Mouse (Mus musculus): ENCODE data around the gene Vapb.
A peak's percentile ranks its signal among the peaks of the same experiment; 100 is the strongest.

Vapb gene

DNA sequence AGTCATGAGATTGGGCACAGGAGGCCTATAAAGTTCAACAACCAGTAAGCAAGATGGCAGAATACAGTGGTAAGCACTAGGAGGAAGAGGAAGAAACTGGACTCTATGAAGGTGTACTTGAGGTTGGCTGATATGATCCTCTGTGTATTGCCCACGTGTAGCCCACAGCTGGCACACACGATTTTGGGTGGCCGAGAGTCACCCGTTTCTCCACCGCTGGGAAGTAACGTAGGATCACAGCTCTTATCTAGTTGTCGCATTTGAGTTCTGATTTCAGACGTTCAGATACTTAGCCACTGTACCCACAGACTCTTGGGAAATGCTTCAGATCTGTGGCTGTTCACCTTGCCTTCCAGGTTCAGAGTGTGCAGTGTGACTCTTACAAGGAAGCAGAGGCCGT lies 921 bp downstream of the Vapb start:
- DNase-seq: no peak

DNA sequence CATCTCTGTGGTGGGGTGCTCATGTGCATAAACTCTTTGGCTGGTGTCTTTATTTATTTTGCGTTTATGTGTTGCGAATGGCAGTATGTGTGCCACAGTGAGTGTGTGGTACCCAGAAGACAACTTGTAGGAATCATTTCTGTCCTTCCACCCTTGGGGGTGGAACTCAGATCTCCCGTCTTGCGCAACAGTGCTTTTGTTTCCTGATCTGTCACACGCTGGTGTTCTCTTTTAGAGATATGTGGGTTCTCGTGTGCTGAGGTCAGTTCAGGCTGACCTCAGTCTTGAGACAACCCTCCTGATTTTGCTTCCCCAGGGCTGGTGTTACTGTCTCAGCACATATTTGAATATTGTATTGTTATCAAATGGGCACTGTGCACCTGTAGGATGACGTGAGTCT lies 1.8 kb downstream of the Vapb start:
- DNase-seq: no peak

DNA sequence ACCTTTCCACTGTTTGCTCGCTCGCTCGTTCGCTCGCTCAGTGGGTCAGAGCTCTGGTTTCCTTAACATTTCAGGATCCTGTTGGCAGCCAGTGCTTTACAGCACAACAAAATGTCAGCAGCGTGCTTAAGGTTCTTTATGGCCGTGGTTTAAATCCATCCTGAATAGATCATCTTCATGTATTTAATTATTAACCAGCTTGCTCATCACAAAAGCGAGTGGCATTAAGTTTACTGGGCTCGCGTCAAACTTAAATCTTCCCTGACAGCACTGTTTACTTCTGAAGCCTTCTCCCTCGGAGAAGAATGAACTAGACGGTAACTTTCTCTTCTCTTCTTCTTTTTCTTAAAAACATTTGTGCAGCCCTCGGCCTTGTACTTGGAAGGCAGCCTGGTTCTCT lies 4.8 kb downstream of the Vapb start:
- DNase-seq: no peak

DNA sequence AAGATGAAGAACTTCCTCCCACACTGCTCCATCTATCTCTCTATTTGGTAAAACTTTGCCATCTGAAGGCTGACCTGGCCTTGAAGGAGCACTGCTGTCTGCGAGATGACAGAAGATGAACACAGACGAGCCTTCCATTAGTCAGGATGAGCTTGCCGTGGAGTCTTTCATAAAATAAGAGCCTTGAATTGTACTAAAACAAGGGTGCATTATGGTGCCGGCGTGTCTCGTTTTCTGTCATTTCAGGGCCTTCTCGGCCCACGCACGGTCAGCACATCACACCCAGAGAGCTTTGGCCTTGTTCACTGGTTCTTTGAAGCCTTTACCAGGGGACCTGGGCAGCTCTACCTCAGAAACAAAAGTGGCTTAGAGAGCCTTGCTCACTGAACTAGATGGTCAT lies 5.4 kb downstream of the Vapb start:
- DNase-seq: no peak

DNA sequence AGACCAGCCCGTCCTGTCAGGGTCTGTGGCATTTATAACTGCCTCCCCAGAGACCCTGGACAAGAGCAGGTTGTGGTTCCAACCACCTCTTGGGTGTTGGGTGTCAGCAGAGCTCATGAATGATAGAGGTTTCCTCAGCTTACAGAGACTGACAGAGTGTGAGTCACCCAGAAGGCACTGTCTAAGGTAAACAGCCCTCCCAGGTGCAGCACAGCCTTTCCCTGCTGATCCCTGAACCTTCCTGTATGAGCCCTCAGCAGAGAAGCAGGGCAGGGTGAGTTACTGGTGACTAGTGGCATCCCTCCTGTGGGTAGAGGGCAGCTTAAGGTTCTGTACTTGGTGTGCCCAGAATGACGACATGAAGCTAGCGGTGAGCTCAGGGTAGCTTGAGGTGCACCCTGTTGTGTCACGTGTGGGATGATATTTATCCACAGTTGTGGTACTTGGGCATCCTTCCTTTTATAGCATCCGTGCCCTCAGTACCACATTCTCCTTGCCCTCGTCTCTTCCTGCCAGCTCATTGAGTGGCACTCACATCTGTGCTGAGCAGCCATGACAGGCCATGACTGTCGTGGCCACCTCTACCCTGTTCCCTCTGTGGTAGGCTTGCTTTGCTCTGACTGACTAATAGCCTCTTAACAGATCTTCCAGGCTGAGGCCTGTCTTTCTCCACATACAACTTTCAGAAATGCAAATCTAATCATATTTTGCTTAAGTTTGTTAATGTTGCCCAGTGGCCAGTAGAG lies 6.9 kb downstream of the Vapb start:
- DNase-seq: no peak

DNA sequence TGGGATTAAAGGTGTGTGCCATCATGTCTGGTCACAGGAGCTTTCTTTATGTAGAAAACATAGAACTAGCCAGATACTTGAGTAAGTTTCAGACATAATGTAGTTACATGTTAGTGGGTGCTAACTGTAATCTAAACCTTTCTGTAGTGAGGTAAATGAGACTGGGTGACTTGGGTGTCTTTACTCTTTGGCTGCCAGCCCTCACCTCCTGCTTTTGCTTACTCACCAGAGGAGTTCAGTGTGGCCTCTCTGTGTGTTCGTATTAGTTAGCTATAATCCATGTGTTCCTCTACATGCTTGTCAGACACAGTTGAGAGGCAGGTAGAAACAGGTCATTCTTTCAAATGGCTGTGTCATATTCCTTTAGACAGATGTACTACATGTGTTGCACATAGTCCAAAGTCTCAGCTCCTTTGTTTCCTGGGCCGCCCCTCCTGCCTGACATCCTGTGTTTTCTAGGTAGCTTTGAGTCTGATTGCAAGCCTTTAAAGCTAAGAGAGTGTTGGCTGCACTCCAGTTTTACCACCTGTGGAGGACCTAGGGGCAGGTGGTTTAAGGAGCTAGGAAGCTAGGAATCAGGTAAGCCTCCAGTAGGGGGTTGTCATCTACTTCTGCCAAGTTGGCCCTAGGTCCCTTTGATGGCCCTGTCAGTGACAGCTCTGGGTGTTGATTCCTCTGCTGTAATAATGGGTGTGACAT lies 11.8 kb downstream of the Vapb start:
- peak; percentile 22 to 35 for DNase-seq

DNA sequence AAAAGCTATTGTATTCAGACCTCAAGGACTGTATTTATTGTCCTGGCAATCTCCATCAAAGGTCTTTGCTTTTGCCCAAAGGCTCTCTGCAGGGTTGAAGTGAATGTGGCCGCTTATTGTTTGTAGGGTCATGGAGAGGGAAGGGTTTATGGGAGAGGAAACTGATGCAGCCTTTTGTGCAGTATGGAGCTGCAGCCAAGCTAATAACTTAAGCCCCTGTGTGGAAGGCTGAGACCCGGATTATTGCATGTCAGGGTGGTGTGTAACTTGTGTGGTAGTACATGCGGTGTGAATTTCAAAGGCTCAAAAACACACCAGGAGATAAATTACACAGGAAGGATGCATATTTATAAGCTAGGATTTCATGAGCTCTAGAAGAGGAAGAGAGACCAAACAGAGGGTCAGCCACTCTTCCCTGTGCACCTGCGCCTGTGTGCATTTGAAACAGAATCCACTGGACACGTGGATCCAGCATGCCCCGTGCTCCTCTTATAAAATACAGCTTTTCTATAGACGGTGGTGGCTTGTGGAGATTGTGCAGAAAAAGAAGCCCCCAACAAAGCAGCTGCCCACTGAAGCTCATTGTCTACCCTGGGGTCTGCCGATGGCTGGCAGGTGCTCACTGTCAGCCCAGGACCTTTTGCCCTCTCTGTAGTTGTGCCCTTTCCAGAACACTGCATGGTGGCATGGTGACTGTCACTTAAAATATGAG lies 18.3 kb downstream of the Vapb start:
- no peak for DNase-seq

DNA sequence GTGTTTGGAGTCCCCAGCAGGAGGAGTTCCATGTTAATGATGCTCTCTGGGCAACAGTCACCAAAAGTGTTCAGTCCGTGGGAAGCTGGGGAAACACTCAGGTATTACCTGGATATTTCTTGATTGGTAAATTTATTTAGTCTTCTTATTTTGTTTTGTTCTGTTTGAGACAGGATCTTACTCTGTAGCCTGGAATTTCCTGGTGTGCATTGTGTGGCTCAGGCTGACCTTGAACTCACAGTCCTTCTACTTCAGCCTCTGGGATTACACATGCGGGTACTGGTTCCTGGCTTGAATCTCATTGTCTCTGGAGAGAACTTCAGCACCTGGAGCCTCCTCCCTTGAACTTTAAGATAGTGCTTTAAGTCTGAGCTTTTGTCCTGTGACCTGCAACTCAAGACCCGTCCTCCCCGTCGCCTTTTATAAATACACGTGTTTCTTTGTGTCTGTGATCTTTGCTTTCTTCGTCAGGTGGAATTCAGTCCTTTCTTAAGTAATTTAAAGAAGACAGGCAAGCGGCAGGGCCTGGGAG lies 20.4 kb downstream of the Vapb start:
- no peak for DNase-seq

DNA sequence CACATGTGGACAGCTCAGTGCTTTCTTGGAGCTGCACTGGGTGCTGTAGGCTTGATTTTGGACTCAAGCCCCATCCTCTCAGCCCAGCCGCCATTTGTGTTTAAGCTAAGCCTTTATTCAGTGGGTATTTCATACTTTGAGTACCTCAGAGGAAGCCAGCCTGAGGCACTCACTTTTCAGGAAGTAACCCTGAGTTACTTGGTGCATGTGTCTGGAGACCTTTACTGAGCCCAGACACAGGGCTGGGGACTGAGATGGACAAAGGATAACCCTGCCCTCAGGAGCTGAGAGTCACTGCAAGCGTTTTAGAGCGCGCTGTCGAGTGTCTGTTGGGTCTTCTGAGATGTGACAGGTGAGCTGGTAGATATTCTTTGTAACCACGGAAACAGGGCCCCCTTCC lies 23.3 kb downstream of the Vapb start:
- no peak for DNase-seq

DNA sequence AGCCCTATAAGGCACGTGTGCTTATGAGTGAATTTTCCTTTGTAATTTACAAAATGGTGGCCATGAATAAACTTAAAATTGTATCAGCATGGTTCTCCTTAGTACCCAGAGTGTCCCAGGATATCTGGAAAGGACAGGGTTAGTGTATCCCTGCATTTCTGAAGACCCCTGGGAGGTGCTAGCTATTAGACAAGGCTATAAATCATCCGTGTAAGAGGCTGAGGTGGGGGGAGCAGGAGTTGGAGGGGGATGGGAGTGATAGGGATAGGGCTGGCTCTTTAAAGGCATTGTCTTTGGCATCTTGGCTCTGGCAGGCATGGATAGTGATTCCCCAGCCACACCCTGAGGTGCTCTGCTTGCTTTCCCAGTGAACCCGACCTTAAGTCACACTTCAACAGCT lies 27.3 kb downstream of the Vapb start:
- no peak for DNase-seq

DNA sequence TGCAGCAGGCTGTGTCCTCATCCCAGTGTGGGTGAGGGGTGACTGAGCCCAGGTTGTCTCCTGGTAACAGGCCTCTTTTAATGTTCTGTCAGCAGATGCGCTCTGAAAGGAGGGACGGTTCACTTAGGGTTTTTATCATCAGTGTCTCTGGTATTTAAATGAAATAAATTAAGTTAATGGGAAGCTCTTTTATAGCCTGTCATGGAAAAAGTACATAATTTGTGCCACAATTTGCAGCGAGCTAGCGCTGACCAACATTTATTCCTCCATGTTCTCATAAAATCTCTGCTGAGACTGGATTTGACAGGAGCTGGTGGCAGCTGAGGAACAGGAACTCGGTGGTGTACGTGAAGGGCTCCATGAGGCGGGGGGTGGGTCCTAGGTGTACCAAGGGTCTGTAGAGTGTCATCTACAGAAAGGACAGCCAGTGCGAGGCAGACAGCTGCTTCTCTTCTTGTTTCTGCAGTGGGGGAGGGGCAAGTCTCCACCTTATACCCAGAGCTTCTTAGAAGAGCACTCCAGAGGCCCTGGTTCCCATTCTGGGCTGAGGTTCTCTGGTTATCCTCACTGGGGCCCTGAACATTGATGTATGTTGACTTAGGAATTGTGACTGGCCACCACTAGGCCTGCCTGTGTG lies 30.8 kb downstream of the Vapb start:
- DNase-seq: no peak

DNA sequence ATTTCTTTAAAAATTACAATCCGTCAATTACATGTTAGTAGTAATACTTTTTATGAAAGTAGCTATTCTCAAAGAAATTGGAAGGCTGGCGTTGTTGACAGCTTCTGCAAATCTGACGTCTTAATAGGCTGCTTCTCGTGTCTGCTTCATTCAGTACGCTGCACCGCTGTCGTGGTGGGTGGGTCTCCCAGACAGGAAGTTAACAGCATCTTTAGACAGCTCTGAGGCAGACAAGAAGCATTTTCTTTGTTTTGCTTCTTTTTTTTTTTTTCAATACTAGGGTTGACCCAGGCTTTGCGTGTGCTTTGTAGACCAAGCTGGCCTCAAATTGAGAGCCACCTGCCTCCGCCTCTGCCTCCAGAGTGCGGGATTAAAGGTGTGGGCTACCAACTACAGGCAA lies 31.9 kb downstream of the Vapb start:
- no peak for DNase-seq

DNA sequence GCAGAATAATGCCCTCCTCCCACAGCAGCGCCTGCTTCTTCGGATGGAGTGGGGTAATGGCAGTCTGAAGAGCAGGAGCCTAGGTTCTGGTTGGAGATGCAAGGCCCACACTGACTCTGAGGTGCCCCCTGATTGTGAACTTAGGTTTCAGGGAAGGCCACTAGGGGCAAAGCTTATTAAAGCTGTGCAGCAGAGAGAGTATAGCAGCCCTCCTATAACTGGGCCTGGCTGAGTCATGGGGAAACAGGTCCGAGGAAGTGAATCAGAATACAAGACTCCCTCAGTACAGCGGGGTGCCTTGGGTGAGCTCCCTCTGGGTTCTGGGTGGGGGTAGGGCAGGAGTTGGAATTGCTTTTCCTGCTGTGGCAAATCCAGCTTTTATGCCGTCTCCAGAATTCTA lies 33.3 kb downstream of the Vapb start:
- DNase-seq: no peak

DNA sequence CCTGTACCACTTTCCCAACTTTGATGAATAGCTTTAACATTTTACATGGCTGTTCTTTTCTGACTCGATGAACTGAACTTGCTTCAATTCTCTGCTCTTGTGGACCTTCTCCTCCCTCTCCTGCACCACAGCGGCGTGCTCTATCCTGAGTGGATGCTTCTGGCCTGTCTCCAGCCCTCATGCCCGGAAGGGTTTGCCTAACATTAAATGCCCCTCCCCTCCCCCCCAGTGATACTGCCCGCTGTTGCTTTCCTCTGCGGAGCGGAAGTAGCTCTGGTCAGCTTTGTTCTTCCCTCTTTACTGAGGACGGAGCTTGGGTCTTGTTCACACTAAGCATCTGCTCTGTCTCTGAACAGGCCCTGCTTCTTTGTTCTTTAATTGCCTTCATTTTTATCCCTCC lies 34.4 kb downstream of the Vapb start:
- DNase-seq: peak in 1 of 2 experiments; percentile 30

DNA sequence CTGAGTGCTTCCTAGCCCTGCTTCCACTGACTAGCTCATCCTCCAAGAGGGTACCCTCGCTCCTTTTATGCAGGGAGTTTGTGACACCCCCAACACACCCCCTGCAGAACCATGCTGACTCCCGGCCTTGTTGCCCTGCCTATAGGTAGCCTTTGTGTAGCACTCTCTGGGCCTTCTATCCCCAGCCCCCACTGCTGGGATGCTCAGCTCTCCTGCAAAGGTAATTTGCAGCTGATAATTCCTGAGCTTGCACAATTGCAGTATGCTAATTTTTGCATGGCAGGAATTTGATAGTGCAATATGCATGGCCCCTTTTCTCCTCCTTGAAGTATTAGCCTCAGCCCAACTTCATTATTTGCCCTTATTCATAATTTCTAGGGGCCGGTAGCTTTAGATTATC lies 38.2 kb downstream of the Vapb start:
- DNase-seq: no peak

DNA sequence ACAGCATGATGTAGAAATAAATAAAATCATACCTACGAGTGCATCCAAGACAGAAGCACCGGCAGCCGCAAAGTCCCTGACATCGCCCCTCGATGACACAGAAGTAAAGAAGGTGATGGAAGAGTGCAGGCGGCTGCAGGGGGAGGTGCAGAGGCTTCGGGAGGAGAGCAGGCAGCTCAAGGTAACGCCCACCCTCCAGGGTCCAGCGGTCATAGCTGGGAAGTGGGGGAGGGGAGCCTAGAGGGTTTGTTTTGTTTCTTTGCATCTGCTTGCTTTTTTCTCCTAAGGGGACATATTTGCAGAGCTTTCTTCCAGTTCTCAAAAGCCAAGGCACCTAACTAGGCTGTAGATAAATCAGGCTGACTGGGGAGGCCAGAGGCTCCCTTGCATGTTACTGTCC lies 38.8 kb downstream of the Vapb start:
- DNase-seq: no peak

DNA sequence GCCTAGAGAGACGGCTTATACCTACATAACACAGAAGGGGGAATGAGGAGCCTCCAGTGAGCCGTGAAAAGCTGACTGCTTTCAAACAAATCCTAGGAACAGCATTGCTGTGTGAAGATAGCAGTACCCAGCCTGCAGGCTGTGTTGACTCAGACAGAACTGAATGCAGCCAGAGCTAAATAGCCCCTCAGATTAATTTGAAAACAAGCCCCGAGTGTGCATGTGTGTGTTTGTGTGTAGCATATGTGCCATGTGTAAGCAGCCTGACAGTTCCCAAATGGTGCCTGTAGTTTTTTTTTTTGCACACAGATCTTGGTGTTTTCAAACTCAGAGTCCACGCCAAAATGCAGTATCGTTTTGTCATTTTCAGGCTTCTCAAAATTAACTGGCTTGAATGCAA lies 43.6 kb downstream of the Vapb start:
- no peak for DNase-seq

DNA sequence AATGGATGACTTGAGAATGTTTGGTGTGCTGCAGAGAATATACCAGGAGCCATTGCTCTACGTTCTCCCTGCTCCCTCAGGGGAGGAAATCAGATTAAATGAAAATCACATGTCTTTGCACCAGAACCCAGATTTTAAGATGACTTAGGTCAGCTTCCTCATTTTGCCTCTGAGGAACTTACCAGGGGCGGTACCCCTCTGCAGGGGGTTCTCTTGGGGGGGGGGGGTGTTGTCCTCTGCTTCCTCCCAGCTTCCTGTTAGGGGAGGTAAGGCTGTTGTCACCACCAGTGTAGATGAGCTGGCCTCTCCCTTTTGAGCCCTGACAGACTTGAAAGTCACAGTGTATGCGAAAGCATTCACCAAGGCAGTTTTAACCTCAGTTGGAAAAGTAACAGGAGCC lies 47.1 kb downstream of the Vapb start:
- no peak for DNase-seq

DNA sequence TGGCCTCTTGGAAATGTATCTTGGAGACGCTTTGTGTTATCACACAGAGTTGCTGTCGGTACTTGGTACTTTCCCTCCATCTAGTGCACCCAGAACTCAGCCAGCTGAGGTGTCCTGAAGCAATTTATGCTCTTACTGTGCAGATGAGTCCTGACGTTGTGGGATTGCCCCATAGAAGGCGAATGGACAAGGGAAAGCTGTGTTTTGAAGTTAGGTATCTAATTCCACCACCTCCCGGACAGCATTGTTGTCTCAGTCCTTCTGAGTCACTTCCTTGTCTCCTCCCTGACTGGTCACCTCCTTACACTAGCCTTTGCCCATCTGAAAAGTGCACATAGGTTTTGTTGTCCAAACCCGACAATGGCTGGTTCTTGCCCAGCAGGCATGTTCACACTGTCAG lies 47.6 kb downstream of the Vapb start:
- no peak for DNase-seq

DNA sequence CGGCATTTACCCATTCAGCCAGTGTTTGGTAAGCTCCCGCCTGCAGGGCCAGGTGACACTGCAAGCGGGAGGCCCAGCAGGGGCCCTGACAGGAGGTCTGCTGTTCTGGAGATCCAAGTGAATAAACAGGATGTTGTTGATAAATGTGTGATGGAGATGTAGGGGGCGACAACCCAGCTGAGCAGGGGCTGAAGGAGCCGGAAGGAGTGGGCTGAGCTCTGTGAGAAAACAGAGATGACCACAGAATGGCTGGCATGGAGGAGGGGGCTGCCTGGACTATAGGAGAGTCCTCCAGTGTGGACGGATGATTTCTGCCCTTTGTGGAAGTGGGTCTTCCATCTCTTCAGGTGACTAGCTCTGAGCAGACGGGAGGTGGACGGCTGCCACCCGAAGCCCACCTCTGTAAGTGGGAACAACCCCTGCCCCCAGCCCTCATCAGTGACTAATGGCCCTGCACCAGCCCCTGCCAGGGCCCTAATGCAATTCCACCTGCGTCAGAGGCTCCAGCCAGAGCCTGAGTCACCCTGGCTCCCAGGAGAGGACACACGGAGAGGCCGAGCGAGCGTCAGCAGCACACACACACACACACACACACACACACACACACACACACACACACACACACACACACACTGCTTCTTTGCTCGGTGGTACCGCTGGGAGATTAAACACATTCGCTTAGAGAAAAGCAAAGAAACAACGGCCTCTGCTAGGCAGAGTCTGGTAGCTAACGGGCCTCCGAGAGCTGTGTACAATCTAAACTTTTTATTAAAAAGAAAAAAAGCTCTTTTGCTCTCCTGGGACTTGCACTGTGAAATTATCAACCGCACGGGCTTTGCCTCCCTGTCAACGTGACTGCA lies 52.9 kb downstream of the Vapb start:
- peak; percentile 34 to 42 for DNase-seq

DNA sequence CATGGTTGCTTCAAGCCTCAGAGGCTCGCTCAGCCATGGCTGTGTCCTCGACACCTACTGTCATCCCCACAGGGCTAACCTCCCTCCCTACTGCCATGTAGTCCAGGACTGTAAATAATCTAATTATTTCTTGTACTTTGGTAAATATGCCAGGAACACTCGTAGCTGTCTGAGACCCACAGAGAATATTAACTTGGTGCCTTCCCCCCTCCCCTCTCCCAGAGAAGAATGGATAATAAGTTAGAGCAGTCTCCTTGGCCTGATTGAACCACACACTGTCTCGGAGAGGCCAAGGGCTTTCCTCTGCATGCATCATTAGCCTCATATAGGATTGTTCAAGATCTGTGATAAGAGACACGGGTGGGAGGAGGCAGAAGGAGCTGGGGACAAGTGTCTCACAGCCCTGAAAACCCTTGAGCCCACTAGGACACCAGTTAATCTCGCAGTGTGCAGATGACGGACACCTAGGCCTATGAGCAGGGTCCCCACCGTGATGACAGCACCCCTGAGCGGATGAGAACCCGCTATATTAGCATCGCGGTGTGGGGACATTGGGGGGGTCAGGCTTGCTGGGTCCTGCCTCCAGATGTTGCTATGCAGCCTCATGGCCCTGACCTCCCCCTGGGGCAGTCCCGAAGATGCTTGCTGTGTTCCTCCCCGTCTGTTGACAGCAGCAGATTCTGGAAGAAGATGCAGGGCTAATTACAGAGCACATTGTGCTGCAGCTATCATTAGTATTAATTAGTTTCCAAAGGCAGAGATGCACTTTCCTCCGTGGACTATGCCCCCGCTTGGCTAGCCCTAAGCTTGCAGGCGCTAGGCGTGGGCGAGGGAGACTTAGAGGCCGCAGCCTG lies 54.8 kb downstream of the Vapb start:
- DNase-seq: no peak

Data from cerebellum, postnatal 14 days (tissue).